8 mouse cellular contexts compared by ENCODE assay signal in genomic region chr11:100440691-100441522, GRCm38 (mm10). TPM values are rescaled to one million over a fixed set of nuclear protein-coding genes. Genes with fewer than 3 reads are reported as not detected.
DNase-seq lines count a peak whose midpoint lies in the region; ATAC-seq and TF ChIP-seq lines count a peak whose summit lies in the region.

No protein-coding gene starts in this region.

- no peaks in the 10 kb centered on the region for H3K27me3 ChIP-seq in hindbrain, postnatal 0 days (ENCODE audit: insufficient read depth, low read length)

- H3K27ac ChIP-seq in gastrocnemius, adult 2 months, result peak overlapping the region; percentile 85
- H3K27ac ChIP-seq in hindbrain, postnatal 0 days, result peak overlapping the region; percentile 74
- H3K27ac ChIP-seq in left cerebral cortex, adult 2 months, result peak overlapping the region; percentile 91
- H3K27ac ChIP-seq in macrophage, result no peak overlapping the region

- H3K9ac ChIP-seq in hindbrain, postnatal 0 days (replicated peaks; ENCODE audit: low read length), result peak overlapping the region; percentile 89

- H3K4me2 ChIP-seq in hindbrain, postnatal 0 days (ENCODE audit: low read depth, low read length), result peak overlapping the region; percentile 91

- H3K36me3 ChIP-seq in hindbrain, postnatal 0 days (ENCODE audit: insufficient read depth, low read length), result peaks cover 2% of the 10 kb centered on the region; the same call in 1 of the 2 replicates
- H3K36me3 ChIP-seq in macrophage (ENCODE audit: inconsistent target), result no peaks in the 10 kb centered on the region

- DNase-seq in gastrocnemius, adult 2 months, result peak; percentile 91
- DNase-seq in hindbrain, postnatal 0 days (ENCODE audit: low spot score), result peak; percentile 91
- DNase-seq in left cerebral cortex, adult 2 months (ENCODE audit: extremely low spot score in 1 of 2, low spot score in 2 of 2), result peak; percentile 84
- DNase-seq in retina, postnatal 7 days (ENCODE audit: low read depth, low spot score), result peak; percentile 70
- peak; percentile 77 to 80 for DNase-seq in urinary bladder, adult 18-20 months (ENCODE audit: low spot score in 2 of 2)

- H3K4me1 ChIP-seq in hindbrain, postnatal 0 days (ENCODE audit: insufficient read depth, low read length), result no peaks in the 10 kb centered on the region; the same call in 1 of the 2 replicates

- intact Hi-C loops in gastrocnemius, adult 2 months (cut with DNase I), result no loop called here
- intact Hi-C loops in left cerebral cortex, adult 2 months (cut with DNase I), result no loop called here

- WGBS in hindbrain, postnatal 0 days, result 2% methylated on average over 52 of the region's 52 CpGs
- 2% methylated on average over 42 of the region's 52 CpGs for WGBS in macrophage (ENCODE audit: missing documents)

- H3K9me3 ChIP-seq in hindbrain, postnatal 0 days (ENCODE audit: low read length), result no peaks in the 10 kb centered on the region

- ATAC-seq in activated CD4-positive, CD25-positive, alpha-beta regulatory T cell, adult 4 months, result peak; percentile 90
- ATAC-seq in common myeloid progenitor, adult 5-6 weeks (replicated peaks; ENCODE audit: low read depth, poor library complexity, severe bottlenecking), result peak; percentile 94
- peak; percentile 96 for ATAC-seq in hindbrain, postnatal 0 days

- no peak for TF ChIP-seq CTCF in gastrocnemius, adult 2 months (IDR thresholded peaks at IDR 0.05)
- TF ChIP-seq CTCF in hindbrain, postnatal 0 days (IDR thresholded peaks at IDR 0.05; ENCODE audit: low read depth), result no peak
- TF ChIP-seq CTCF in left cerebral cortex, adult 2 months (IDR thresholded peaks at IDR 0.05), result no peak

- no peaks in the 10 kb centered on the region for H3K79me2 ChIP-seq in macrophage (ENCODE audit: inconsistent target)

- peak overlapping the region; percentile 93 for H3K4me3 ChIP-seq in gastrocnemius, adult 2 months
- peak overlapping the region; percentile 83 for H3K4me3 ChIP-seq in hindbrain, postnatal 0 days (ENCODE audit: low read length)
- H3K4me3 ChIP-seq in left cerebral cortex, adult 2 months, result peak overlapping the region; percentile 72
- peak overlapping the region; percentile 26 for H3K4me3 ChIP-seq in macrophage (ENCODE audit: inconsistent target)

RNA-seq across cellular contexts. Expression of gene Nt5c3b, which starts 0.7 kb away (rescaled TPM):
- polyA plus RNA-seq in activated CD4-positive, CD25-positive, alpha-beta regulatory T cell, adult 4 months (2017; shearing (Covaris generic)), result 100 to 1,000 TPM; 118 to 125 TPM
- 33.1 and 47.7 TPM in 2 replicates for total RNA-seq in common myeloid progenitor, adult 5-6 weeks (2017)
- 1 to 10 TPM; 6.6 to 8.8 TPM for total RNA-seq in gastrocnemius, adult 2 months (2021)
- 59.2 and 61.7 TPM in 2 replicates for total RNA-seq in hindbrain, postnatal 0 days (2014; rRNA removed)
- 106 and 108 TPM in 2 replicates for polyA plus RNA-seq in hindbrain, postnatal 0 days (2015; fragmentation: Nextera tagmentation; extraction: Ambion mirVana)
- total RNA-seq in left cerebral cortex, adult 2 months (2021), result 10 to 100 TPM; 48.4 to 64.1 TPM
- 10 to 100 TPM in 9 of 26 experiments, 1 to 10 TPM in 17; 2.1 to 21.4 (median 8.8) TPM for total RNA-seq in macrophage (2018; cell fraction: chromatin; rRNA removed)
- 10 to 100 TPM in 1 of 26 experiments, 1 to 10 TPM in 25; 4.4 to 10.1 (median 6.6) TPM for total RNA-seq in macrophage (2018; cell fraction: cytosol; rRNA removed)
- total RNA-seq in macrophage (2018; cell fraction: nucleus; rRNA removed), result 10 to 100 TPM in 3 of 26 experiments, 1 to 10 TPM in 20, under 1 TPM in 3; 0.53 to 17.3 (median 5.1) TPM
- polyA plus RNA-seq in macrophage (2018), result 10.7 to 17.3 TPM (median 13.4 TPM) in 3 replicates

RNA-seq across cellular contexts. Expression of gene Klhl10, which starts 0.8 kb away (rescaled TPM):
- polyA plus RNA-seq in activated CD4-positive, CD25-positive, alpha-beta regulatory T cell, adult 4 months (2017; shearing (Covaris generic)), result not detected
- not detected in 2 replicates for total RNA-seq in common myeloid progenitor, adult 5-6 weeks (2017)
- under 1 TPM; 0.23 to 0.39 TPM for total RNA-seq in gastrocnemius, adult 2 months (2021)
- total RNA-seq in hindbrain, postnatal 0 days (2014; rRNA removed), result 0.40 and 0.42 TPM in 2 replicates
- 0.39 and 0.84 TPM in 2 replicates for polyA plus RNA-seq in hindbrain, postnatal 0 days (2015; fragmentation: Nextera tagmentation; extraction: Ambion mirVana)
- total RNA-seq in left cerebral cortex, adult 2 months (2021), result 1 to 10 TPM in 1 of 2 experiments, under 1 TPM in 1; 0.61 to 1.4 TPM
- total RNA-seq in macrophage (2018; cell fraction: chromatin; rRNA removed), result under 1 TPM in 4 of 26 experiments, not detected in 22; 0.32 to 0.98 (median 0.37) TPM
- total RNA-seq in macrophage (2018; cell fraction: cytosol; rRNA removed), result under 1 TPM in 14 of 26 experiments, not detected in 12; 0.04 to 0.18 (median 0.09) TPM
- total RNA-seq in macrophage (2018; cell fraction: nucleus; rRNA removed), result 1 to 10 TPM in 1 of 26 experiments, under 1 TPM in 8, not detected in 17; 0.31 to 1.1 (median 0.56) TPM
- 0.07 TPM in 1 of 3 replicates, not detected in the others for polyA plus RNA-seq in macrophage (2018)

RNA-seq across cellular contexts. Expression of gene Fkbp10, which starts 25.4 kb away (rescaled TPM):
- polyA plus RNA-seq in activated CD4-positive, CD25-positive, alpha-beta regulatory T cell, adult 4 months (2017; shearing (Covaris generic)), result not detected
- not detected in 2 replicates for total RNA-seq in common myeloid progenitor, adult 5-6 weeks (2017)
- total RNA-seq in gastrocnemius, adult 2 months (2021), result 1 to 10 TPM; 1.9 to 4.5 TPM
- 34.6 and 41.1 TPM in 2 replicates for total RNA-seq in hindbrain, postnatal 0 days (2014; rRNA removed)
- 27.0 and 27.4 TPM in 2 replicates for polyA plus RNA-seq in hindbrain, postnatal 0 days (2015; fragmentation: Nextera tagmentation; extraction: Ambion mirVana)
- 1 to 10 TPM; 3.6 to 4.8 TPM for total RNA-seq in left cerebral cortex, adult 2 months (2021)
- total RNA-seq in macrophage (2018; cell fraction: chromatin; rRNA removed), result 10 to 100 TPM in 1 of 26 experiments, under 1 TPM in 1, not detected in 24; 0.29 to 29.4 TPM
- total RNA-seq in macrophage (2018; cell fraction: cytosol; rRNA removed), result under 1 TPM in 2 of 26 experiments, not detected in 24; 0.05 to 0.06 TPM
- total RNA-seq in macrophage (2018; cell fraction: nucleus; rRNA removed), result 1 to 10 TPM in 1 of 26 experiments, not detected in 25; 2.6 TPM
- not detected in 3 replicates for polyA plus RNA-seq in macrophage (2018)

RNA-seq across cellular contexts. Expression of gene P3h4, which starts 26.3 kb away (rescaled TPM):
- polyA plus RNA-seq in activated CD4-positive, CD25-positive, alpha-beta regulatory T cell, adult 4 months (2017; shearing (Covaris generic)), result not detected
- total RNA-seq in common myeloid progenitor, adult 5-6 weeks (2017), result 1.1 TPM in 1 of 2 replicates, not detected in the other
- 1 to 10 TPM; 2.0 to 4.6 TPM for total RNA-seq in gastrocnemius, adult 2 months (2021)
- total RNA-seq in hindbrain, postnatal 0 days (2014; rRNA removed), result 23.9 and 28.2 TPM in 2 replicates
- polyA plus RNA-seq in hindbrain, postnatal 0 days (2015; fragmentation: Nextera tagmentation; extraction: Ambion mirVana), result 20.7 and 22.0 TPM in 2 replicates
- 1 to 10 TPM; 7.6 to 9.4 TPM for total RNA-seq in left cerebral cortex, adult 2 months (2021)
- total RNA-seq in macrophage (2018; cell fraction: chromatin; rRNA removed), result 1 to 10 TPM in 1 of 26 experiments, not detected in 25; 7.0 TPM
- under 1 TPM in 1 of 26 experiments, not detected in 25; 0.05 TPM for total RNA-seq in macrophage (2018; cell fraction: cytosol; rRNA removed)
- total RNA-seq in macrophage (2018; cell fraction: nucleus; rRNA removed), result 1 to 10 TPM in 1 of 26 experiments, not detected in 25; 1.4 TPM
- 0.10 TPM in 1 of 3 replicates, not detected in the others for polyA plus RNA-seq in macrophage (2018)

RNA-seq across cellular contexts. Expression of gene Klhl11, which starts 31.6 kb away (rescaled TPM):
- 1 to 10 TPM; 1.9 to 2.1 TPM for polyA plus RNA-seq in activated CD4-positive, CD25-positive, alpha-beta regulatory T cell, adult 4 months (2017; shearing (Covaris generic))
- total RNA-seq in common myeloid progenitor, adult 5-6 weeks (2017), result 26.0 and 30.9 TPM in 2 replicates
- total RNA-seq in gastrocnemius, adult 2 months (2021), result 1 to 10 TPM; 4.7 to 4.9 TPM
- 50.3 and 56.5 TPM in 2 replicates for total RNA-seq in hindbrain, postnatal 0 days (2014; rRNA removed)
- polyA plus RNA-seq in hindbrain, postnatal 0 days (2015; fragmentation: Nextera tagmentation; extraction: Ambion mirVana), result 10.4 and 10.7 TPM in 2 replicates
- total RNA-seq in left cerebral cortex, adult 2 months (2021), result 100 to 1,000 TPM in 1 of 2 experiments, 10 to 100 TPM in 1; 98.9 to 109 TPM
- 10 to 100 TPM in 16 of 26 experiments, 1 to 10 TPM in 10; 4.5 to 22.0 (median 11.2) TPM for total RNA-seq in macrophage (2018; cell fraction: chromatin; rRNA removed)
- total RNA-seq in macrophage (2018; cell fraction: cytosol; rRNA removed), result 10 to 100 TPM in 19 of 26 experiments, 1 to 10 TPM in 7; 8.3 to 17.1 (median 12.5) TPM
- total RNA-seq in macrophage (2018; cell fraction: nucleus; rRNA removed), result 10 to 100 TPM in 18 of 26 experiments, 1 to 10 TPM in 8; 6.9 to 23.3 (median 12.2) TPM
- 2.1 to 4.8 TPM (median 4.6 TPM) in 3 replicates for polyA plus RNA-seq in macrophage (2018)

Comparison
In these comparisons a context has a peak if more than half of its experiments do, and no peak if none do; other contexts are left out.
1. H3K4me3 ChIP-seq: peak in every context shown above with its lines; median percentile 93 in gastrocnemius, adult 2 months; 83 in hindbrain, postnatal 0 days; 72 in left cerebral cortex, adult 2 months; 26 in macrophage.